Mouse (Mus musculus): ENCODE results near the gene Fbxo11.

Gene Fbxo11

DNA sequence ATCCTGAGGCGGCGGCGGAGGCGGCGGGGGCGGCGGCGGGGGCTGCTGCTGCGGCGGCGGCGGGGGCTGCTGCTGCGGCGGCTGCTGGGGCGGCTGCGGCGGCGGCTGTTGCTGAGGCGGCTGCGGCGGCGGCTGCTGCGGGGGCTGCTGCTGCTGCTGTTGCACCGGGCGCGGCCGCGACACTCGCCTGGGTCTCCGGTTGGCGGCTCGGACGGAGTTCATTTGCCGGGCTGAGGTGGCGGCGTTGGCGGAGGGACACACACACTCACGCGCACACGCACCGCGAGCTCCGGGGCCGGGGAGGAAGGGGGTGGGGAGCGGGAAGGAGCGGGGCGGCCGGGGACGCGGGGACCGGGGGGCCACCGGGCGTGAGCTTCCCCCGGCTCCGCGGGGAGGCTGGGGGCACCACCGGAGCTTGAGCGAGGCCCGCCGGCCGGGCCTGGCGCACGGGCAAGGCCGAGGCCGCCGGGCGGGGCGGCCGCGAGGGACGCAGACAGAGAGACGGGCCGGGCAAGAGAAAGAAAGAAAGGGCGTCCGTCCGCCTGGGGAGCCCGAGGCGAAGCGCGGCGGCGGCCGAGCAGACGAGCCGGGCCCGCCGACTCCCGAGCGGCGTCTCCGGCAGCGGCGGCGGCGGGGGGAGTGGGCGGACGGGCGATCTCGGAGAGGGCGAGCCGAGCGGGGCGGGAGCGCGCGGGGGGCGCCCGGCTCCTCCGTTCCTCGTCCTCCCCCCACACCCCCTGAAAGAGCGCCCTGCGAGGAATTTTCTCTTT is at the start of gene Fbxo11:
Fbxo11 (minus strand) TSS at position 261 of the 770 bp plus-strand sequence.
- peak; percentile 73 for DNase-seq (ENCODE audit: low read depth, low spot score)

DNA sequence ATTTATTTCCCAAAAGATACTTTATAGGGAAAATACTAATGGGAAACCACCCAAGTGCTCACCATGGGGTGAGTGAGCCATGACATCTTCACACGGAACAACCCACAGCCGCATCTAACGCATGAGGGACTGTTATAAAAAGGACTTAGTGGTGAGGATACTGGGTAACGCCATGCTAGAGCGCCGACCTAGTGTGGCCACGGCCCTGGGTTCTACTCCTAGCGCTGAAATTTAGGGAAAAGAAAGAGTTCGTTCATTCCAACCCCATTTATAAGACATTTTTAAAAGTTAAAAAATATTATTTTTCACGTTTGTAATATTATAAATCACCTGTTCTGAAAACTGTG is 48.8 kb upstream of the Fbxo11 start:
- no peak for DNase-seq (ENCODE audit: low read depth, low spot score)

DNA sequence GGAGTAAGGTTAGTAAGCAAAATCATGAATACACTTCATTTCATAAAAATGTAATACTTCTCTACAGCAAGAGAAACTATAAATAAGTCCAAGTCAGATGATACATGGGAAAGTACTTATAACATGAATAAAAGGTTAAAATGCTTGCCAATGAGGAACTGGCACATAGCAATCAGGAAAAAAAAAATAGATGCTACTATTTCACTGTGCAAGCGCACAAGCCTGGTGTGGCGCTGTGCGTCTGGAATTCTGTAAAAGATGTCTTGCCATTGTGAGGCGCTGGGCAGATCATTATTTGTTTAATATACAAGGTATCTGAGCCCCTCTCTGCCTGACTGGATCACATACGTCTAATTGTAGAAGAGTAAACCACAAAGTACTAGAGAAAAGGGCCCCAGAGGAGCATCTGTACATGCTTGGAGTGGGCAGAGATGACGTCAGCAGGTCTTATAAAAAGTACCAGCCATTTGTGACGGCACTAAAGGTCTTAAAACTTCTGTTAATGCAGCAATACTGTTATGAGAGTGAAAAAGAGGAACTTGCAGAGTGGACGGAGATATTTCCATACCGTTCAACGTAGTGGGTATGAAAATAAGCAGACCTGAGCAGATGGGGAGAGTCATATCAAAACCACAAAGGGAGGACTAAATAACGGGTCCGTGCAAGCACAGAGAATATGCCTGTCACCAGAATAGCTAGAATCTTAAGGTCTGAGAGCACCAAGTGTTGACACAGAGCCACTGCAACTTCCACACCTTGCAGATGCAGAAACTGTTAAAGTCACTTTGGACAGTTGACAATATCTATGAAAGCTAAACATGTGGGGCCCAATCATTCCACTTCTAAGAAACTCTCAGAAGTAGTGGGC is 48.2 kb upstream of the Fbxo11 start:
- DNase-seq (ENCODE audit: low read depth, low spot score), result peak; percentile 82

GRCm38 (mm10) chr17:88111865-88112645 is 47.0 kb upstream of the Fbxo11 start:
- DNase-seq (ENCODE audit: low read depth, low spot score), result peak; percentile 83

GRCm38 (mm10) chr17:88111081-88111796 is 46.1 kb upstream of the Fbxo11 start:
- DNase-seq (ENCODE audit: low read depth, low spot score), result no peak

DNA sequence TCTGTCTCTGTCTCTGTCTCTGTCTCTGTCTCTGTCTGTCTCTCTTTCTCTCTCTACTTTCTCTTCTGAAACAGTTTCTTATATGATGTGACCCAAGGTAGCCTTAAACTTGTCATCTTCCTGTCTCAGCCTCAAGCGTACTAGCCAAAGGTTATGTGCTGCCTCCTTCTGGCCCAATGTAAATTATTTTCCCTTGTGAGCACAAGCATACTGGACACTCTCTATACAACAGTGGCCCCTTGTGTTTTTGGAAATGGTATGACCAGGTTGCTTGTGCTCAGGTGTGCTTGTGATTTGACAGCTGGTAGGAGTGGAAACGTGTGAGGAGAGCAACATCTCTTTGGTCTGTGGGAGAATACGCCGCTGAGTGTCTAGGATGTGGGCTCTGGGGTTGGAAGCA is 42.6 kb upstream of the Fbxo11 start:
- peak; percentile 64 for DNase-seq (ENCODE audit: low read depth, low spot score)

DNA sequence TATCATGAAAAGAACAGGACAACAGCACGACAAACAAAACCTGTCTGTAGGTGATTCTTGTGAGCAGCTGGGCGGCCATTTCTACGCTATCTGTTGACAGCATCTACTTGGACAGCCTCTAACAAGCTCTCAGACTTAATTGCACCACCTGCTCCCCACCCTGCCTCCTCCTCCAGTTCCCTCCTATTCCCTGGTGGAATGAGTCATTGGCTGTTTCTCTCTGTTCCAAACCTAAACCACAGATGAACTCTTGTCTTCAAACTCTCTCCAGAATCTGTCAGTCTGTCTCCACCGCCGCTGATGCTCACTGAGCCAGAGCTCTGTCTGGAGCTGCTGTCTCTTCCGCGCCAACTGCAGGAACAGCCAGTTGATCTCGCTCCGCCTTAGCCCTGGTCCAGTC is 41.3 kb upstream of the Fbxo11 start:
- DNase-seq (ENCODE audit: low read depth, low spot score), result no peak

DNA sequence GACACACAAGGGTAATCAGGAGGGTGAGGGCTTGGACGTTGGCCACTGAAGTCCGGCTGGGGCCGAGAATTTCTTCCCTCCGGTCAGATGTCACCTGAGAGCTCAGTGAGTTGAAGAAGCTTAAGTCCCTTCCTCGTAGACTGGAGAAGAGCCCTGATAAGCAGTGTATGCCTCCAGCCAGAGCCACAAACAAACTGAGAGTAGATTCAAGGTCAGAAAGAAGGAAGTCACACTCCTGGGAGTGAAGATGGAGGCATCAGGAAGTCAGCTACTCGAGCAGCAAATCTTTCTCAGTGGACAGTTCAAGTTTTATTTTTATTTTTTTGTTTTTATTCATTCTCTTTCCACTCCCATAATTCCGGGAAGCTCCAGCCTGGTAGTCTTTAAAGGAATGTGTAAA is 37.5 kb upstream of the Fbxo11 start:
- DNase-seq (ENCODE audit: low read depth, low spot score), result no peak

- no peak for DNase-seq (ENCODE audit: low read depth, low spot score)
Observed at GRCm38 (mm10) chr17:88098181-88098852, 33.2 kb upstream of the Fbxo11 start.

GRCm38 (mm10) chr17:88097543-88097942 is 32.5 kb upstream of the Fbxo11 start:
- no peak for DNase-seq (ENCODE audit: low read depth, low spot score)

GRCm38 (mm10) chr17:88096809-88097399 is 31.8 kb upstream of the Fbxo11 start:
- DNase-seq (ENCODE audit: low read depth, low spot score), result no peak

DNA sequence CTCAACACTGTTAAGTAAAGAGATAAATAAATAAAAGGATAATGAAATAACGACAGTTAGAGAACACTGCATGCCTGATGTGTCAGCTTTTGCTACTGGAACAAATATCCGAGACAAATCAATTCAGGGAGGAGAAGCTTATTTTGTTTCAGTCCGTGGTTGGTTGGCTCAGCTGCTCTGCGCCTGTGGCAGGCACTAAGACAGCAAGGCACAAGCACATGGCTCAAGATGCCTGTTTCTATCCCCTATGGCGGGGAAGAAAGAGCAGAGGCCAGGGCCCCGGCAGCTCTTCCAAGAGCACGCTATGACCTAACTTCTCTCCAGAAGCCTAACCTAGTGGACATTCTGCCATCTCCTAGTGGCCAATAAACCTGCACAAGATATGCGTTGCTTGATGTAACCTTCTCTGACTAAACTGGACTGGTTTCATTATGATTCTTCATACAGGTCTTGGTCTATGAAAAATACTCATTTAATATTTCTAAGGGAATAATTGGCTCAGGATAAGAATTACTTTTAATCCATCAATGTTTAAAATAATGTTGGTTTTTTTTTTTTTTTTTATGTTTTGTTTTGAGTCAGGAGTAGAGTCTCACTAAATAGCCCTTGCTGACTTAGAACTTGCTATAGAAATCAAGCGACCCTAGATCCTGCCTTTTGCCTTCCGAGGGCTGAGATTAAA is 30.6 kb upstream of the Fbxo11 start:
- no peak for DNase-seq (ENCODE audit: low read depth, low spot score)

DNA sequence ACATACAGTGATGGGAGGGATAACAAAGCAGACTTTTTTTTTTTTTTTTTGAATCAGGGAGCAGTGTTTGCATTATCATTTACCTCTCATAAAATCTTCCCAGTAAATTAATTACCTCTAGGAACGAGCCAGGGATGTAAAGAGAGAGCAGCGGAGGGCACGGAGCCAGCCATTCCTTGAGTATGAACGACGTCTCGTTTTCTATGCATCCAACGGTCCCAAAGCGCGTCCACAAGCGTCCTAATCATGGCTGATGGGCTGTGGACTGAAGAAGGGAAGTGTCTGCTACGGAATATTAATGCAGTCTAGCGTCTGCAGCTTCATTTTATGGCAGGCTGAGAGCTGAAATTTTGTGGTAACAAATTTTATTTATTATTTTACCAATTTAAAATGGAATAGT is 29.2 kb upstream of the Fbxo11 start:
- DNase-seq (ENCODE audit: low read depth, low spot score), result no peak

DNA sequence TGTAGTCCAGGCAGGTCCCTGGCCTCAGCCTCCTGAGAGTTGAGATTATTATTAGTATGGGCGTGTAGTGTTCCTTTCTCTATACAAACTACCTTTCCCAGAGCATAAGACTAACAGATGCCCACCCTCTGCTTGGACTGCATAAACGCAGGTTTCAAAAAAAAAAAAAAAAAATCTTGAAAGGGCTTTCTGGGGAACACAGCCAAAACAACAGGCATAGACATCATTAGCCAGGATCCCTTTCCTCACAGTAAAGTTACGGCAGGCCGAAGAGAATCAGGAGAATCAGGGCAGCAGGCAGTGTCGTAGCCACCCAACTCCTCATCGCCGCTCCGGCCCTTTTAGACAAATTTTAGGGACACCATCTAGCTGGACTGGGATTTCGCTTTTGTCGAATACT is 28.7 kb upstream of the Fbxo11 start:
- DNase-seq (ENCODE audit: low read depth, low spot score), result no peak

DNA sequence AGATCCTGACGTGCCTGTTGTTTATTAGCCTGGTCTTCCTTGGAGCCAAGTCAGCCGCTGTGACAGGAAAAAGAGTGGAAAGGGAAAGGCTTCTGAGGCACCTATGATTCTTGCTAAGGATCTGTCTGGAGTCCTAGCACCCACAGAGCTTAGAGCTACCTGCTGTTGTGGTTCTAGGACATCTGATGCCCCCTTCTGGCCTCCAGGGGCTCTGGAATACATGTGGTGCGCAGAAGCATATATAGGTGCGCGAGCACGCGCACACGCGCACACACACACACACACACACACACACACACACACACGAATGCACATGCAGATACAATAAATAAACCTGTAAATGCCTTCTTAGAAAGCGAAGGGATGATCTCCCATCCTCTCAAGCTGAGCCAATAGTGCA is 20.9 kb upstream of the Fbxo11 start:
- peak; percentile 30 for DNase-seq (ENCODE audit: low read depth, low spot score)

GRCm38 (mm10) chr17:88081446-88081845 is 16.4 kb upstream of the Fbxo11 start:
- DNase-seq (ENCODE audit: low read depth, low spot score), result no peak

DNA sequence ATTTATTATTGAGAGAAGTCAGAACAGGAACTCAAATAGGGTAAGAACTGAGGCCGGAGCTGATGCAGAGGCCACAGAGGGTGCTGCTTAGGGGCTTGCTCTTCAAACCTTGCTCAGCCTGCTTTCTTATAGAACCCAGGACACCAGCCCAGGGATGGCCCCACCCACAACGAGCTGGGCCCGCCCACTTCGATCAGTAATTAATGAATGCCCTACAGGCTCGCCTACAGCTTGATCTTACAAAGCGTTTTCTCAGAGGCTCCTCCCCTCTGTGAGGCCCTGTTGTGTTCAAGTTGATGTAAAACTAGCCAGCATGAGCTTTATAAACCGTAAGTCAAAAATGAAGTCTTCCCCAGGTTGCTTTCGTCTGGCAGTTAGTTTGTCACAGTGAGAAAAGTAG is 14.7 kb upstream of the Fbxo11 start:
- DNase-seq (ENCODE audit: low read depth, low spot score), result peak; percentile 20

- no peak for DNase-seq (ENCODE audit: low read depth, low spot score)
Observed at GRCm38 (mm10) chr17:88072047-88072446, 7.0 kb upstream of the Fbxo11 start.

DNA sequence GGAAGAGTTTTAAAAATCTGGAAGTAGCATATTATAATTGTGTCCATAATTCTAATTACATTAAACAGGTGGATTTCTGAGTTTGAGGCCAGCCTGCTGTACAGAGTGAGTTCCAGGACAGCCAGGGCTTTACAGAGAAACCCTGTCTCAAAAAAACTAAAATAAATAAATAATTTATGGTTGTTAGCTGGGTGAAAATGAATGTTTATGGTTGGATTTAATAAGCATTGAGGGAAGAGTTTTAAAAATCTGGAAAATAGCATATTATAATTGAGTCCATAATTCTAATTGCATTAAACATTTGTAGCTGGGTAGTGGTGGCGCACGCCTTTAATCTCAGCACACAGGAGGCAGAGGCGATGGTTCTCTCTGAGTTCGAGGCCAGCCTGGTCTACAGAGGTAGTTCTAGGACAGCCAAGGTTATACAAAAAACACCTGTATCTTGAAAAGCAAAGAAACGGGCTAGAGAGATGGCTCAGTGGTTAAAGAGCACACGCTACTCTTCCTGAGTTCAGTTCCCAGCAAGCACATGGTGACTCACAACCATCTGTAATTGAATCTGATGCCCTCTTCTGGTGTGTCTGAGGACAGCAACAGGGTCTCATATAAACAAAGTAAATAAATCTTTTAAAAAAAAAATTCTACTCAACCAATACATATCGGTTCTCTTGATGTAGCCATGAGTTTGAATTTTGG is 3.1 kb upstream of the Fbxo11 start:
- DNase-seq (ENCODE audit: low read depth, low spot score), result no peak

All from CD4-positive, CD25-positive, alpha-beta regulatory T cell, adult 2 months (primary cell).